Mouse (Mus musculus) megakaryocyte, embryonic 14.5 days (primary cell): ENCODE data around the gene Kiss1. TPM values are rescaled to one million over a fixed set of nuclear protein-coding genes. Genes with fewer than 3 reads are reported as not detected.
"Not testable (repeated sequence)": the region's sequence is repeated elsewhere in the genome, so short reads cannot be mapped to it uniquely, and the experiment has no call there.

Experiments used
- H3K27me3 ChIP-seq: replicated peaks from 2 replicates; pipeline ENCODE3; 2012; ENCODE audit warnings: inconsistent platforms
- H3K36me3 ChIP-seq: replicated peaks from 2 replicates; pipeline ENCODE3; 2012; ENCODE audit warnings: low read length, inconsistent platforms, mixed read lengths
- H3K4me1 ChIP-seq: 2 replicates; pipeline ENCODE4 v1.6.1; 2012; ENCODE audit warnings: inconsistent platforms
- H3K4me3 ChIP-seq: replicated peaks from 2 replicates; pipeline ENCODE3; 2012; ENCODE audit warnings: moderate library complexity, mild to moderate bottlenecking, inconsistent platforms
- H3K9me3 ChIP-seq: 2 replicates; pipeline ENCODE4 v1.6.1; 2012; ENCODE audit warnings: inconsistent platforms
- FLI1 ChIP-seq: IDR thresholded peaks from 2 replicates; pipeline ENCODE4 v1.6.1; 2012; ENCODE audit warnings: low read length, inconsistent platforms, mixed read lengths
- GATA1 ChIP-seq: IDR thresholded peaks from 3 replicates; pipeline ENCODE4 v1.6.1; 2012; ENCODE audit warnings: mixed read lengths, low read length, inconsistent platforms, borderline replicate concordance
- polyA plus RNA-seq: library from polyadenylated mRNA; stranded (reverse); fragments of >175 nt; gene quantifications from 2 replicates; pipeline ENCODE4 v1.2.3, GENCODE M21; 2012; ENCODE audit warnings: low replicate concordance; ENCODE audit not compliant: insufficient read depth

Gene Kiss1
- polyA plus RNA-seq, 1 experiment: not detected

GRCm38 (mm10) chr1:133317149-133317548, 4.5 kb upstream of the Kiss1 start:
- H3K9me3 ChIP-seq: peaks cover 21% of the 10 kb centered on the region
- no peak for TF ChIP-seq FLI1
- no peak for TF ChIP-seq GATA1
- no peak overlapping the region for H3K4me3 ChIP-seq
- no peaks in the 10 kb centered on the region for H3K36me3 ChIP-seq
- peaks cover under 1% of the 10 kb centered on the region for H3K4me1 ChIP-seq
- peaks cover 25% of the 10 kb centered on the region for H3K27me3 ChIP-seq

GRCm38 (mm10) chr1:133323333-133323732, 1.7 kb downstream of the Kiss1 start:
- TF ChIP-seq FLI1 (no peak), GATA1 (no peak)
- Histone ChIP-seq H3K9me3 (peaks cover 18% of the 10 kb centered on the region), H3K4me1 (no peaks in the 10 kb centered on the region), H3K27me3 (peaks cover 41% of the 10 kb centered on the region), H3K36me3 (no peaks in the 10 kb centered on the region), H3K4me3 (no peak overlapping the region)

- TF ChIP-seq GATA1: no peak
- TF ChIP-seq FLI1: no peak
- peaks cover 60% of the 10 kb centered on the region for H3K27me3 ChIP-seq
- peaks cover 6% of the 10 kb centered on the region; the same call in 1 of the 2 replicates for H3K4me1 ChIP-seq
- H3K36me3 ChIP-seq: no peaks in the 10 kb centered on the region
- H3K9me3 ChIP-seq: no peaks in the 10 kb centered on the region
- no peak overlapping the region for H3K4me3 ChIP-seq
Measured at GRCm38 (mm10) chr1:133325951-133326350, 4.3 kb downstream of the Kiss1 start.

- Histone ChIP-seq H3K36me3 (no peaks in the 10 kb centered on the region), H3K27me3 (peaks cover 67% of the 10 kb centered on the region), H3K4me3 (no peak overlapping the region), H3K4me1 (peaks cover 6% of the 10 kb centered on the region; the same call in 1 of the 2 replicates), H3K9me3 (no peaks in the 10 kb centered on the region)
- TF ChIP-seq FLI1: no peak
- TF ChIP-seq GATA1: no peak
Measured at GRCm38 (mm10) chr1:133327094-133327493, 5.4 kb downstream of the Kiss1 start.

- Histone ChIP-seq H3K27me3 (peaks cover 70% of the 10 kb centered on the region), H3K9me3 (peaks cover 5% of the 10 kb centered on the region), H3K4me3 (no peak overlapping the region), H3K4me1 (peaks cover 6% of the 10 kb centered on the region; the same call in 1 of the 2 replicates), H3K36me3 (no peaks in the 10 kb centered on the region)
- no peak for TF ChIP-seq FLI1
- TF ChIP-seq GATA1: no peak
Measured at GRCm38 (mm10) chr1:133328299-133328795, 6.7 kb downstream of the Kiss1 start.

- peaks cover 66% of the 10 kb centered on the region for H3K27me3 ChIP-seq
Measured at GRCm38 (mm10) chr1:133328896-133329637, 7.4 kb downstream of the Kiss1 start.

GRCm38 (mm10) chr1:133329638-133329964, 7.9 kb downstream of the Kiss1 start:
- peaks cover 66% of the 10 kb centered on the region for H3K27me3 ChIP-seq
- TF ChIP-seq GATA1: no peak
- TF ChIP-seq FLI1: no peak
- peaks cover 6% of the 10 kb centered on the region; the same call in 1 of the 2 replicates for H3K4me1 ChIP-seq

More at GRCm38 (mm10) chr1:133328896-133329637, 7.4 kb downstream of the Kiss1 start:
- TF ChIP-seq GATA1: no peak
- TF ChIP-seq FLI1: no peak
- Histone ChIP-seq H3K4me1 (peaks cover 6% of the 10 kb centered on the region; the same call in 1 of the 2 replicates), H3K4me3 (peak overlapping the region; percentile 5), H3K9me3 (peaks cover 8% of the 10 kb centered on the region), H3K36me3 (no peaks in the 10 kb centered on the region)

GRCm38 (mm10) chr1:133331142-133331541, 9.5 kb downstream of the Kiss1 start:
- Histone ChIP-seq H3K9me3 (peaks cover 8% of the 10 kb centered on the region), H3K36me3 (no peaks in the 10 kb centered on the region), H3K27me3 (peaks cover 58% of the 10 kb centered on the region), H3K4me3 (no peak overlapping the region), H3K4me1 (peaks cover 6% of the 10 kb centered on the region; the same call in 1 of the 2 replicates)
- no peak for TF ChIP-seq GATA1
- no peak for TF ChIP-seq FLI1

More at GRCm38 (mm10) chr1:133329638-133329964, 7.9 kb downstream of the Kiss1 start:
- H3K9me3 ChIP-seq: peaks cover 8% of the 10 kb centered on the region
- H3K36me3 ChIP-seq: no peaks in the 10 kb centered on the region
- H3K4me3 ChIP-seq: no peak overlapping the region

- TF ChIP-seq GATA1: no peak
- no peak for TF ChIP-seq FLI1
- Histone ChIP-seq H3K4me3 (no peak overlapping the region), H3K27me3 (peaks cover 50% of the 10 kb centered on the region), H3K36me3 (no peaks in the 10 kb centered on the region), H3K9me3 (peaks cover 8% of the 10 kb centered on the region), H3K4me1 (peaks cover 6% of the 10 kb centered on the region; the same call in 1 of the 2 replicates)
Measured at GRCm38 (mm10) chr1:133332656-133333430, 11.2 kb downstream of the Kiss1 start.

- TF ChIP-seq GATA1 (no peak), FLI1 (no peak)
- Histone ChIP-seq H3K4me3 (no peak overlapping the region), H3K27me3 (peaks cover 39% of the 10 kb centered on the region), H3K36me3 (no peaks in the 10 kb centered on the region), H3K9me3 (peaks cover 8% of the 10 kb centered on the region), H3K4me1 (peaks cover 6% of the 10 kb centered on the region; the same call in 1 of the 2 replicates)
Measured at GRCm38 (mm10) chr1:133333937-133334336, 12.3 kb downstream of the Kiss1 start.

- not testable (repeated sequence) for H3K4me1 ChIP-seq
Measured at GRCm38 (mm10) chr1:133340403-133340802, 18.7 kb downstream of the Kiss1 start.

More at GRCm38 (mm10) chr1:133340403-133340802, 18.7 kb downstream of the Kiss1 start:
- H3K36me3 ChIP-seq, H3K4me3 ChIP-seq, H3K9me3 ChIP-seq: not testable (repeated sequence)
- peaks cover 11% of the 10 kb centered on the region for H3K27me3 ChIP-seq
